In genomic region chr13:38610336-38610735, GRCm38 (mm10) we compare ENCODE assay signal across 16 mouse cellular contexts. TPM values are rescaled to one million over a fixed set of nuclear protein-coding genes. Genes with fewer than 3 reads are reported as not detected.
A peak's percentile ranks its signal among the peaks of the same experiment; 100 is the strongest.
DNase-seq lines count a peak whose midpoint lies in the region; ATAC-seq lines count a peak whose summit lies in the region.
"Had no signal": no experiment of that assay in that cellular context is flagged by ENCODE, and none has a peak within 500 bp of the region (broad histone marks: within the 10 kb centered on the region; RNA-seq: fewer than 3 reads in every experiment).

No protein-coding gene starts in this region.

- DNase-seq in adrenal gland, adult (ENCODE audit: inconsistent age in 2 of 2, low spot score in 1 of 2) = peak; percentile 82 to 93
- peak; percentile 79 for DNase-seq in kidney, adult 9 months
- DNase-seq in lung, postnatal 14 days = peak; percentile 74
- no peak for DNase-seq in frontal cortex, postnatal 14 days (ENCODE audit: low spot score in 2 of 2)
- no peak for DNase-seq in spleen, postnatal 4 days (ENCODE audit: low spot score in 2 of 2)
- no peak for DNase-seq in c-Kit-positive CD71-positive TER-119-positive erythroid progenitor cells, embryonic 14.5 days (ENCODE audit: low spot score)
- DNase-seq: cerebellum, adult 11-12 months; right cerebral cortex, postnatal 4 days; thymus, postnatal 36 days had no signal

- H3K9me3 ChIP-seq in heart, embryonic 16.5 days (replicated peaks; ENCODE audit: control insufficient read depth, low read length) = peaks cover 4% of the 10 kb centered on the region
- peaks cover 5% of the 10 kb centered on the region; the same call in 1 of the 2 replicates for H3K9me3 ChIP-seq in heart, embryonic 12.5 days (replicated peaks)
- H3K9me3 ChIP-seq: embryonic facial prominence, embryonic 12.5 days; heart, embryonic 13.5 days; lung, embryonic 15.5 days; midbrain, embryonic 13.5 days had no signal

- 55% methylated on average over 6 of the region's 6 CpGs for WGBS in heart, embryonic 16.5 days
- WGBS in heart, embryonic 12.5 days = 70% methylated on average over 6 of the region's 6 CpGs

- H3K4me3 ChIP-seq in heart, embryonic 16.5 days (ENCODE audit: low read length) = no peak overlapping the region
- H3K4me3 ChIP-seq in heart, embryonic 12.5 days = no peak overlapping the region
- H3K4me3 ChIP-seq: embryonic facial prominence, embryonic 12.5 days; heart, embryonic 13.5 days; lung, embryonic 15.5 days; midbrain, embryonic 13.5 days had no signal

- H3K27me3 ChIP-seq in heart, embryonic 16.5 days (ENCODE audit: control insufficient read depth, insufficient read depth, low read length) = no peaks in the 10 kb centered on the region
- H3K27me3 ChIP-seq in heart, embryonic 12.5 days (replicated peaks) = no peaks in the 10 kb centered on the region
- H3K27me3 ChIP-seq: embryonic facial prominence, embryonic 12.5 days; heart, embryonic 13.5 days; lung, embryonic 15.5 days; midbrain, embryonic 13.5 days had no signal

- H3K9ac ChIP-seq in heart, embryonic 16.5 days (ENCODE audit: low read length) = no peak overlapping the region
- no peak overlapping the region for H3K9ac ChIP-seq in heart, embryonic 12.5 days
- H3K9ac ChIP-seq: embryonic facial prominence, embryonic 12.5 days; heart, embryonic 13.5 days; lung, embryonic 15.5 days; midbrain, embryonic 13.5 days had no signal

- 0 out of 2 replicates have a peak, but pooled peaks have one; percentile 18 for ATAC-seq in heart, embryonic 16.5 days (replicated peaks; ENCODE audit: extremely low read depth, insufficient read depth, low FRiP score)
- no peak for ATAC-seq in heart, embryonic 12.5 days (ENCODE audit: insufficient number of reproducible peaks, low FRiP score)
- ATAC-seq: hindbrain, embryonic 16.5 days; midbrain, embryonic 13.5 days had no signal

- peaks cover 12% of the 10 kb centered on the region for H3K4me1 ChIP-seq in heart, embryonic 16.5 days (ENCODE audit: control insufficient read depth, insufficient read depth, low read length)
- H3K4me1 ChIP-seq in heart, embryonic 12.5 days (replicated peaks) = peaks cover 21% of the 10 kb centered on the region
- H3K4me1 ChIP-seq: embryonic facial prominence, embryonic 12.5 days; lung, embryonic 15.5 days; midbrain, embryonic 13.5 days had no signal

- H3K27ac ChIP-seq in heart, embryonic 16.5 days (ENCODE audit: low read length) = peak overlapping the region; percentile 8; the same call in 1 of the 2 replicates
- no peak overlapping the region for H3K27ac ChIP-seq in heart, embryonic 12.5 days (ENCODE audit: poor library complexity, severe bottlenecking)
- H3K27ac ChIP-seq: embryonic facial prominence, embryonic 12.5 days; heart, embryonic 13.5 days; lung, embryonic 15.5 days; midbrain, embryonic 13.5 days had no signal

- no peak overlapping the region for H3K4me2 ChIP-seq in heart, embryonic 16.5 days (ENCODE audit: low read depth, low read length)
- no peak overlapping the region for H3K4me2 ChIP-seq in heart, embryonic 12.5 days
- H3K4me2 ChIP-seq: embryonic facial prominence, embryonic 12.5 days; heart, embryonic 13.5 days; lung, embryonic 15.5 days; midbrain, embryonic 13.5 days had no signal

- H3K36me3 ChIP-seq in heart, embryonic 16.5 days (ENCODE audit: control insufficient read depth, insufficient read depth) = peaks cover 6% of the 10 kb centered on the region
- H3K36me3 ChIP-seq in heart, embryonic 12.5 days = peaks cover 12% of the 10 kb centered on the region

RNA-seq across cellular contexts. Expression of gene Bloc1s5, which starts 24.6 kb away (rescaled TPM):
- 18.1 and 19.7 TPM in 2 replicates for polyA plus RNA-seq in heart, embryonic 16.5 days (2015; fragmentation: Nextera tagmentation; extraction: Ambion mirVana)
- polyA plus RNA-seq in heart, embryonic 12.5 days (2016; fragmentation: Nextera tagmentation; extraction: Ambion mirVana) = 16.9 and 17.8 TPM in 2 replicates

RNA-seq across cellular contexts. Expression of gene Eef1e1, which starts 48.5 kb away (rescaled TPM):
- polyA plus RNA-seq in heart, embryonic 16.5 days (2015; fragmentation: Nextera tagmentation; extraction: Ambion mirVana) = 32.3 and 35.5 TPM in 2 replicates
- polyA plus RNA-seq in heart, embryonic 12.5 days (2016; fragmentation: Nextera tagmentation; extraction: Ambion mirVana) = 36.8 and 37.1 TPM in 2 replicates

Comparison
In these comparisons a context has a peak if more than half of its experiments do, and no peak if none do; other contexts are left out.
1. DNase-seq: peak in adrenal gland, adult (2 of 2), kidney, adult 9 months (single experiment) and lung, postnatal 14 days (single experiment); none in frontal cortex, postnatal 14 days (0 of 2), spleen, postnatal 4 days (0 of 2) and c-Kit-positive CD71-positive TER-119-positive erythroid progenitor cells, embryonic 14.5 days (single experiment).